Mouse (Mus musculus) gastrocnemius, postnatal 14 days (tissue): ENCODE results near the gene Kremen2. TPM values are rescaled to one million over a fixed set of nuclear protein-coding genes. Genes with fewer than 3 reads are reported as not detected.
"Not testable (repeated sequence)": the region's sequence is repeated elsewhere in the genome, so short reads cannot be mapped to it uniquely, and the experiment has no call there.

Experiments
- DNase-seq: peaks from one replicate; pipeline ENCODE4 v3.0.0; 2021; ENCODE audit warnings: mixed read lengths
- intact Hi-C: fragments of 180-260 bp; cut with DNase I; formaldehyde crosslinking; loops from one replicate; pipeline ENCODE4 v1.15.1; 2025; ENCODE audit warnings: low total_unique reads
- long read RNA-seq, 2 experiments: library from polyadenylated mRNA; stranded (forward); transcript quantifications; one replicate each; pipeline ENCODE4 v2.0.0; 2021
- total RNA-seq, 2 experiments: library from RNA; stranded (reverse); gene quantifications; 2 replicates each; pipeline ENCODE4 v1.2.3; 2021

Gene Kremen2
- total RNA-seq: not detected
- long read RNA-seq, experiment 1: 0 reads
- long read RNA-seq, experiment 2: 0 reads

DNA sequence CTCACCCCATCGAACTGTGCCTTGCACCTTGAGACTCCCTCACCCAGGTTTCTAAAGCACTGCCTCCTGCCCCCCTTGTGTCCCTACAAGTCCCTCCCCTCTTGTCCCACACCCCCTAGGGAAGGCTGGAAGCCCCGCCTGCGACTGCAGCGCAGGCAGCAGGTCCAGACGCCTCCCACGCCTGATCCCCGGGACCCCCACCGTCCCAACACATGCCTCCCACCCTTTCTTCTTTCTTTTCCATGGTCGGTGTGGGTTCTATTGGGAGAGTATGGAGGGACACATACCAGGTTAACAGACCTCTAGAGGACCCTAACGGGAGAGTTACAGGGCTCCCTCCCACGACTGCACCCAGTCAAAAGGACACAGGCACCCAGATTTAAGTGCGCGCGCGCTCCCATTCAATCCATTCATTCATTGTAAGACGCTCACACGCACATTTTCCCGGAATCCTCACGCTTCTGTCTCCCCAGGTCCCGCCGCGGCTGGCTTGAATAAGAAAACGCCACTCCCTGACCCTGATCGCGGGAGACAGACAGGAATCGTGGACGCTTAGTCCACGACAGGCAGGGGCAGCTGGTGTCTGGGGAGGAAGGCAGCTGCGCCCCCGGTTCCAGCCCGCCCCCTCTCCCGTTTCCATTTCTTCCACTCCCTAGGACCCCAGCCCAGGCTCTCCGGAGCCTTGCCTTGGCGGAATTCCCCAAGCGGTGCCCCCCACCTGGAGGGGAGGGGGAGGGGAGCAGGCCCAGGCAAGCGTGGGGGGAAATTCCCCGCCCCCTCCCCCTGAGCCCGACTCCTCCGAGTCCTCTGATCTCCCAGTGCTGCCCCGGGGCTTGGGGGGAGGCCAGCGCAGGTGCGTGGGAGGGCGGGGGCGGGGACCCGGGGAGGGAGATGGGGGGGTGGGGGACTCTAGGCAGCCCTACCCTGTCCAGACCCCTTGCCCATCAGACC lies at the start of gene Kremen2:
TSS of gene Kremen2 (minus strand) at position 533 of the 951 bp plus-strand sequence.
- intact Hi-C loops: no loop called here
- DNase-seq: no peak

DNA sequence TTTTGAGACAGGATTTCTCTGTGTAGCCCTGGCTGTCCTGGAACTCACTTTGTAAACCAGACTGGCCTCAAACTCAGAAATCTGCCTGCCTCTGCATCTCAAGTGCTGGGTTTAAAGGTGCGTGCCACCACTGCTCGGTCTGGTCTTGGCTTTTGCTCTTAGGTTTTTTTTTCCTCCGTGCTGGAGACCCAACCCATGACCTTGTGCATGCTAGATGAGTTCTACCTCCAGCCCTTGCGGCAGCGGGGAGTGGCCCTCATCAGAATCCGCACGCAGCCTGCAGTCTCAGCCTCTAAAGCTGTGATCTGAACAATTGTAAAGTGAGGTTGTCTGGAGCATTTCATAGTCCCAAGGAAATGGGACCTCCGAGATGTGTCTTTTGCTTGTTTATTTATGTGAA lies 49.7 kb upstream of the Kremen2 start:
- DNase-seq: no peak
- intact Hi-C loops: no loop called here

DNA sequence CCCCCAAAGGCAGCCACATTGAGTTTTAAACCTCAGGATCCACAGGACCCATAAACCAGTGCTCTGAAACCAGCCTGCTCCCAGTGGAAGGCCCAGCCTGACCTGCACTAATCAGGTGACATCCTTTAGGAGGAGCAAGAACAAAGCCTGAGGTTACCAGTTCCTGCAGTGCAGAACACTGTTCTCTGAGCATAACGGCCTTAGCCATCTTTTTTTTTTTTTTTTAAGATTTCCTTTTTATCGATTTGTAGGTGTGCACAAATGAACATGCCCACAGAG lies 45.4 kb upstream of the Kremen2 start:
- intact Hi-C loops: no loop called here
- no peak for DNase-seq

DNA sequence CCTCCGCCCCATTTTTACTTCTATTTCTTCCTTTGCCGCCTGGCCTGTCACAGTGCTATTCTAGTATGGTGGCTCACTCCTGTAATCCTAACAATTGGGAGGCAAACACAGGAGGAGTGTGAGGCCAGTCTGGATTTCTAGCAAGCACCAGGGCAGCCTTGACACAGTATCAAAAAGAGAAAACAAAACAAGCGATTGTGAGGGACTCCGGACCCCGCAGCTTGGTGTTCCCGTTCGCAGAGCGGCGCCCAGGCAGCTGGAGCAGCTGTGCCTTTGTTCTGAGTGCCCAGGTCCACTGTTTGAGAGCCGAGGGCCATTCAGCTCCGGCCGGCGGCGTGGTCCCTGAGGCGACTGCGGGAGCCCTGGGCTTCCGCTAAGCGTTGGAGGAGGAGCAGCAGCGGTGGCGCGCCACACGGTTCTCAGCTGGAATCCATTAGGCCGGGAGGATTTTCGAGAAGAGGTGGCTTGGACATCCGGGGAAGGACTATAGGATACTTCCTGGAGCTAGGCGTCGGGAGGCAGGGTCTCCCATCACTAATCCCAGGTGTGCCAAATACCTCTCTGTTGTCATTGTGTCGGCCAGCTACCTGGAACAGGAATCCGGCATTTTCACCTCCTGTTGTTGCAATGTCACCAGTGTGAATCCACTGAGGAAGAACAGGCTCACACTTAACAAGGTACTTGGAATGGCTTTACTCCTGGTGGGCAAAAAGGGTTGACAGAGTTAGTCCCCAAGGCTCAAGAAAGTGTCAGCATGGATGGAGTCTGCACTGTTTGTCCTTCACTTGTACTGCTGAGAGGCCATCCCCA lies 44.8 kb upstream of the Kremen2 start, which contains the start of gene Srrm2:
TSS of gene Srrm2 (plus strand) at position 264 of the 810 bp plus-strand sequence.
- DNase-seq: peak; percentile 70

DNA sequence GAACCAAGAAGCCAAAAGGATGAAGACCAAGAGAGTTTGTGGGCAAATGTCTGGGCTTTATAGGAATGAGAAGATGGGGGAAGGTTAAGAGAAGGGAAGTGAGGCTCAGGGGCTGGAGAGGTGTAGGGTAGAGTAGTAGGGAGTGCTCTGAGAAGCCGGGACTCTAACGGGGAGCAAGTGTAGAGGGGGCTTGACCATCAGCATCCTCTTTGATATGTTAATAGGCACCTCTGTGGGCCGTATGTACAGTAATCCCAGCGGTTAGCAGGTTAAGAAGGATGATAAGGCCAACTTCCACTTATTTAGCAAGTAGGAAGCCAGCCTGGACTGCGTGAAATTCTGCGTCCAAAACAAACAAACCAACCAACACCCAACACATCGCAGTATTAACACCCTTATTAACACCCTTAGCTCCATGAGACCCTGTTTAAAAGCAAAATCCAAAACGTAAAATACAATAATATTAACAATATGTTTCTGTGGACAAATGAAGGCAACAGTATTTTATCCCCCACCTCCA lies 44.2 kb upstream of the Kremen2 start:
- intact Hi-C loops: no loop called here
- DNase-seq: no peak

More for the DNA sequence above, 44.8 kb upstream of the Kremen2 start, which contains the start of gene Srrm2:
- intact Hi-C loops: no loop called here

DNA sequence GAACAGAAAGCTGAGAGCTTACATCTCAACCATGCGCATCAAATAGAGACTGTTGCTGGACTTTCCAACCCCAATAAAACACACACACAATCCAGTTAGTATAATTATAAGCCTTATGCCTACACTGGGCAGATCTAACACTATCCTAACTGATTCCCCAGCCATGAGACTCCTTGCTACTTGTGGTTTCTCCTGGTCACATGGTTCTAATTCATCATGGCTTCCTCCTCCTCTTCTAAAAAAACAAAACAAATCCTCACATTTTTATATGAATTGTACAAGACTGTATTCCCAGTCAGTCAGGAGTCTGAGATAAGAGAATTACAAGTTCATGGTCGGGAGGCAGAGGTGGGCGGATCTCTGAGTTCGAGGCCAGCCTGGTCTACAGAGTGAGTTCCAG lies 43.3 kb upstream of the Kremen2 start:
- DNase-seq: no peak
- intact Hi-C loops: no loop called here

DNA sequence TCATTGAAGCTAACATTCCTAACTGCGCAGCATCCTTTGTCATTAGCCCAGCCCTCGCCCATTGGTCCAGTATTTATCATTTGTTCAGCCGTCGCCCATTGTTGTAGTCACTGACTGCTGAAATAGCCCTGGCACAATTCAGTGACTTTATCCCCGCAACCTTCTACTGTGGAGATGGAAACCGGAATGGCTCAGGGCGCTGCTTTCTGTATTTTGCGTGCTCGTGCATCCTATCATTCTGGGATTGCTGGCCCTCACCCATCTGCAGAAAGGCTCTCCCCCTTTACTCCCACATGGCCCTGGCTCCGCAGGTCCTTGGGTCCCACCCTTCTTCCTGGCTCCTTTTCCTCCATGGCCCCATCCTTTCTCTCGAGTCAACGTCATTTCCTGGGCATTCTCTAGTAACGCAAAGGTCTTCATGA lies 40.9 kb upstream of the Kremen2 start:
- intact Hi-C loops: no loop called here
- no peak for DNase-seq

DNA sequence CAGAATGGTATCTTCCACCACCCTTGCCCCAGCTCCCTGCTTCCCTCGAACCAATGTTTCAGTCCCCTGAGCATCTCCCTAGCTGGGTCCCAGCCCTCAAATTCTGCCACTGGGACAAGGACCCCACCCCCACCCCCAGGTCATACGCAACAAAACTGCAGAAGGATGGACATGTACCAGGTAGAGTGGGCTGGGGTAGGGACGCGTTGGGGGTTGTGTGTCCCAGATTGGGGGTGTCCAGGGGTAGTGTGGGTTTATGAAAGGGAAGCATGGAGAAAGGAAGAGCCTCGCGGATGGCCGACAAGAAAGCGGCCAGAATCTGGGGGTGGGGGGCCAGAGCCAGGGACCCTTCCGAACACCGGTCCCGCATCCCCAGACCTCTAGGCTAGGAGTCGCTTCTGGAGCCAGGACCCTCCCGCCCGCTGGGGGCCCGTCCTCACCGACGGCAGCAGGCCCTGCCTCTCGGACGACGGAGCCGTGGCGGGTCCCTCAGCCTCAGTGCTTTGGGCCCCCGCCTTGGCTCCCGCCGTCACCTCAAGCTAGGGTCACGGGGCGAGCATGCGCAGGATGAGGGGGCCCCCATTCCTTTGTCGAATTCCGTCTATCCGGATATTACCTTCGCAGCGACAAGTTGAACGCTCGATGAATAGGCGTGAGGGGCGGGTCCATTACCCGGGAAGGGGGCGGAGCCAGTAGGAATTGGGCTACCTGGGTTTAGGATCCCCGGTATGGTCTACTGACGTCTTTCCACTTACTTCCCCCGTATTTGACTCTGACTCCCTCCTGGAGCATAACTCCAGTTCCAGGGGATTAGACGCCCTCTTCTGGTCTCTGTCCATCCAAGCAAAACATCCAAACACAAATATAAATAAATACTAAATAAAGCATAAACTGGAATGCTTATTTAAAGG lies 40.2 kb upstream of the Kremen2 start, which contains the start of gene Flywch2:
TSS of gene Flywch2 (minus strand) at position 521 of the 911 bp plus-strand sequence.
- intact Hi-C loops: no loop called here

DNA sequence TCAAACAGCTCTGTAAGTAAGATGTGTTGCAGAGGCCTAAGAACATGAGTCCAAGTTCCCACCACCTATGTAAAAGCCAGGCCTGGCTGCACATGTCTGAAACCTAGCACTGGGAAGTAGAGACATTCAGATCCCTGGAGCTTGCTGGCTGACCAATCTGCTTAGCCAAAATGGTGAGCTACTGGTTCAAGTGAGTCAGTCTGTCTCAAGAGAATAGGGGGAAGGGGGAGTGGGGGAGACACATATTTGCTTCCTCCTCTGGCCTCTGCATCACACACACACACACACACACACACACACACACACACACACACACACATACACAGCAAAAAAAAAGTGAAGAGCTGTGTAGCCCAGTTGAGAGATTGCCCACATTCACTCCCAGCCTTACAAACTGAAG lies 37.7 kb upstream of the Kremen2 start:
- intact Hi-C loops: no loop called here

More for the DNA sequence above, 40.2 kb upstream of the Kremen2 start, which contains the start of gene Flywch2:
- DNase-seq: peak; percentile 70

DNA sequence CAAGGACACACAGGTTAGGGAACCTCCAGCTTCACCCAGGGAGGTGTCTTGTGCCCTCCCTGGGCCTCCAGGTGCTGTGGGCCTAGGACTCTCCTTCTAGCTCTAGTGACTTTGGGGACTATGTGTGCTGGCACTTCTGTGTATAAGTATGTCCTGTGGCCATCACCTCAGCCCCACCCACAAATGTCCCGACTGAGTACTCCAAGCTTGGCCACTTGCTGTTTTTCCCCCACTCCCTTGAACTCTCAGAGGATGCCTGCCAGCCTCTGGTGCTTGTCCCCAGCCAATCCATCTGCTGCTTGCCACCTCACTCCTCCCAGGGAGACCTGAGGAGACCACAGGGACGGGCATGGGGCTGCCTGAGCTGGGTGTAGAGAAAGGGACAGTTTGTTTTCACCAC lies 32.8 kb upstream of the Kremen2 start:
- intact Hi-C loops: loop anchor here (5.0 kb wide), 2 partner anchors 64 to 179 kb away; partner anchors contain the start of genes Prss32, Prss41 and Sbpl
- DNase-seq: no peak

More for the DNA sequence above, 37.7 kb upstream of the Kremen2 start:
- no peak for DNase-seq

DNA sequence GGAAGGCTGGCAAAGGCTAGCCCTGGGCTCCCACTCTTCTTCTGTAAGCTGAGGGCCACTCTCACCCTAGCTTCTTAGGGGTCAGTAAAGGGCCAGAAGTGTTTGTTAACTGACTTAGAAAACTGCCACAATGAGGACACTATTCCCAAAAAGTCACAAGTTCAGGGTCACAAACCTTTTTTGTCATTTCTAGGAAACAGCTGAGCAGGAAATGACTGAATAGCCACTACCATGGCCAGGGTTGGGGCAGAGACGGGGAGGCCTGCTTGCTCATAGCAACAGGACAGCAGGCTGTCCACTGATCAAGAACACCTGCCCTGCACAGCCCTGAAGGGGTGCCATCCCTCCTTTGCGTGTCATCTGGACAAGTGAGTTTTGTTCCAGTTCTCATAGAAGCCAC lies 31.5 kb upstream of the Kremen2 start:
- intact Hi-C loops: loop anchor here (5.0 kb wide), 2 partner anchors 65 to 180 kb away; partner anchors contain the start of genes Prss32, Prss41 and Sbpl
- DNase-seq: no peak

DNA sequence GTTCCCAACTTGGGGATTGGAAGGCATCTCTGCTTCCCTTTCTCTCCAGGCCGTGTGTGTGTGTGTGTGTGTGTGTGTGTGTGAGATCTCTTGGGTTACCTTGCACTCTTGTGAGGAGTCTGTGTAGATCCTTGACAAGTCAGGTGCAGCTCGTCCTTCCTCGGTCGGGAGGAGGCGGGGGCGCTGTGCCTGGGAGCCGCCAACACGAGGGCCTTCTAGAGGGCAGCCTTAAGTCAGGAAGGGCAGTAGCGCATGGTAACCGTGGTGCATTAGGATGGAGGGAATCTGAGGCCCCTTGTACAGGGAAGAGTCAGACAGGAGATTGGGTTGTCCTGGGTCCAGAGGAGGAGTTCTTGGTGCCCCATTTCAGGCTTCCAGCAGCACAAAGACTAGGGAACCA lies 30.6 kb upstream of the Kremen2 start:
- no peak for DNase-seq
- intact Hi-C loops: loop anchor here (5.0 kb wide), 2 partner anchors 66 to 181 kb away; partner anchors contain the start of genes Prss32, Prss41 and Sbpl

DNA sequence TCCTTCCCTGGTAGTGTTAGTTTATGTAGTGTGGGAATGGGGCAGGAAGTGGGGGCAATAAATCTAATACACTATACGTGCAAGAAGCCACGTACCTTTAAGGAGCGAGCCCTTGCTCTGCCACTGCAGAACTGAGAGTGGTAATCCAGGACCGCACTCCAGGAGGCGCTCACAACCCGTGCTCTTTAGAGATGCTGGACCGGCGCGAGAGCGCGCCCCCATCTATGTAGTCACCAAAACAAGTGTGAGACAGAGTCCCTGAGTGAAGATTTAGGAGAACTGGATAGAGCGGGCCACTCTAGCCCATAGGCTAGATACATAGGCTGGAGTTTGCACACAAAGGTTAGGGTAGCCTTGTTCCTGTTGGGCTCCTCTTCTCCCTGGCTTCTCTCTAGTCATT lies 28.5 kb upstream of the Kremen2 start:
- intact Hi-C loops: no loop called here
- peak; percentile 81 for DNase-seq

DNA sequence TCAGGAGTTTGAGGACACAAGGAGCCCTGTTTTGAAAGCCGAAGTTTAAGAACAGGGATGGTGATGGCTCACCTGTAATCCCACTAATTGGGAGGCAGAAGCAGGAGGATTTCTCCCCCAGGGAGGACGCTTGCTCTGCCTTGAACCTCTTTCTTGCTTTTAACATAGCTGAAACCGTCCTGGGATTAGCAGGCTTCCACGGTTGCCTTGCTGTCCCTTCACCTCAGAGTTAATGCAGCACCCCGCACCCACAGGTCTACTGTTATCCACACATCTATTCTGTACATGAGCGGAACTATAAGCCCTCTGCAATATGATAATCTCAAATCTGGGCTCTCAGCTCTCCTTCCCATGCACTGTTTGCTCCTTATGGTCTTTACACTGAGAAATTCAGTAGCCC lies 28.0 kb upstream of the Kremen2 start:
- intact Hi-C loops: no loop called here

DNA sequence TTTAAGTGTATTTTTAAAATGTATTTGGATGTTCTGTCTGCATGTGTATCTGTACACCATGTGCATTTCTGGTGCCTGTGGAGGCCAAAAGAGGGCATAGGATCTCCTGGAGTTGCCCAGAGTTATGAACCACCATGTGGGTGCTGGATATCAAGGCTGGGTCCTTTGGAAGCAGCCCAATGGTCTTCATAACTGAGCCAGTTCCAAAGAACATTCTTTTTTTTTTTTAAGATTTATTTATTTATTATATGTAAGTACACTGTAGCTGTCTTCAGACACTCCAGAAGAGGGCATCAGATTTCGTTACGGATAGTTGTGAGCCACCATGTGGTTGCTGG lies 26.6 kb upstream of the Kremen2 start:
- intact Hi-C loops: not testable (repeated sequence)

More for the DNA sequence above, 28.0 kb upstream of the Kremen2 start:
- no peak for DNase-seq

DNA sequence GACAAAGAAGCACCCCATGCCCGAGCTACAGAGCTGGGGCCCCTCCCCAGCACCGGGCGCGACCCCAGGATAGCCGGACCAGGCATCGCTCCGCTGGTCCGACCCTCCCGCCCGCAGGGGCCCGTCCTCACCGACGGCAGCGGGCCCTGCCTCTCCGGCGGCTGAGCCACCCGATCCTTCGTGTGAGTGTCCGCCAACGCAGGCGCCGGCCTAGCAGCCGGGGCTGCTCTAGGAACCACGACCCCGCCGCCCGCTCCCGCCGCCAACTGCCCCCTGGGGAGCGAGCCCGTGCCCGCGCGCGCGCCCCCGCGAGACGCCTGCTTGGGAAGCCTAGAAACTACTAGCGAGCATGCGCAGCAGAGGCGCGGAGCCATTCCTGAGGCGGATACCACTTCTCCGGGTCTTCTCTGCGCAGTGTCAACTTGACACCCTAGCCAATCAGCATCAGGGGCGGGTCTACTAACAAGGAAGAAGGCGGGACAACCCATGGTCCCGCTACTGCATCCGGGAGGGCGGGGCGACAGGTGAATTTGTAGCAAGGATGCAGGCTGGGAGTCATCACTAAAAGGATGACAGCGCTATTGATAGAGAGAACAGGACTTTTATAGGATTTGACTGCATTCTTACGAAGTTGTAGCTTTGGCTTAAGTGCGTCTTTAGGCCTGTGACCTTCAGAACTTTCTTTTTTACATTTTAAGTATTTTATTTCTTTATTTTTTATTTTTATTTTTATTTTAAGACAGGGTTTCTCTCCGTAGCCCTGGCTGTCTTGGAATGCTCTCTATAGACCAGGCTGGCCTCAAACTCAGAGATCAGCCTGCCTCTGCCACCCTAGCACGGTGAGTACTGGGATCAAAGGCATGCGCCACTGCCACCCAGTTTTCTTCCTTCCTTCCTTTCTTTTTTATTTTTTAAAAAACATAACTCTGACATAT lies 25.9 kb upstream of the Kremen2 start, which contains the start of gene Flywch1:
TSS of gene Flywch1 (minus strand) at position 319 of the 935 bp plus-strand sequence.
- intact Hi-C loops: no loop called here
- DNase-seq: peak; percentile 97

More for the DNA sequence above, 26.6 kb upstream of the Kremen2 start:
- DNase-seq: not testable (repeated sequence)

DNA sequence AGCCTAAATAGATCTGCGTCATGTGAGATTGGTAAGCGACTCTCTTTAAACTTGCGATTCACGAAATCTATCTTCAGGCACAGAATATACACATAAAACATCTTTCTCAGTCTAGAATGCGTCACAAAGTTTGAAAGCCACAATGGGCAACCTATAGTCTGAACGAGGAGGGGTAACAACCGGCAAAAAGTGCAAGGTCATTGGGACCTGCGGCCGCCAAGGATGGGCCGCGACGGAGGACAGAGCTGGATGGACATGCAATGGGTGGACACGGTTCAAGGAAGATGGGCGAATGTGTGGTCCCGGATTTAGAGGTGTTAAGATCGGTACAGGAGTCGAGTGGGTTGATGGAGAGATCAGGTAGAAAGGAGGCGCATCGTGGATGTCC lies 25.3 kb upstream of the Kremen2 start:
- DNase-seq: no peak
- intact Hi-C loops: no loop called here

DNA sequence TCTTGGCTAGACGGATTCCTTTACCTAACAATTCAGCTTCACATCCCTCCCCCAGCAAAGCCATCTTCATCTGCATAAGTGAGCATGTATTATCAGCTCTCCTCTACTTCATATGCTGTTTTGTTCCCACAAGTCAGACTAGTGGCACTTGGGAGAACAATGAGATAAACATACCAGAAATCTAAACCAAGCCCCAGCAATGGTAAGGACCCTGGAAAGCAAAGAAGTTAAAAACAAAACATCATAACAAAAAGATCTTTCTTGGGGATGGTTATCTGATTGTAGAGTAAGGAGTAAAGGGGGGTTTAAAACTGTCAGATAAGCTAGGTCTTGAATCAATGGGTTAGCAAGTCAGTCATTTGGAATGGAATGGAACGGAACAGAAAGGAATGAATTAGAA lies 24.9 kb upstream of the Kremen2 start:
- intact Hi-C loops: no loop called here

More for the DNA sequence above, 24.9 kb upstream of the Kremen2 start:
- DNase-seq: no peak
